Mouse (Mus musculus) midbrain, embryonic 16.5 days (tissue): ENCODE results near the gene Ccl3. TPM values are rescaled to one million over a fixed set of nuclear protein-coding genes. Genes with fewer than 3 reads are reported as not detected.

Source experiments
- ATAC-seq: fragments of 200-750 bp; cut with Nextera tagmentation; 2 replicates; pipeline ENCODE4 v1.8.0; 2017; ENCODE audit warnings: moderate TSS enrichment
- H3K27ac ChIP-seq: fragments of 300-500 bp; sonication (generic); 2 replicates; pipeline ENCODE4 v1.5.1; 2014; ENCODE audit warnings: mild to moderate bottlenecking, low read length, mixed read lengths
- H3K27me3 ChIP-seq: fragments of 300-500 bp; sonication (generic); 2 replicates; pipeline ENCODE4 v1.6.1; 2014; ENCODE audit warnings: low read depth, low read length, mixed read lengths; ENCODE audit not compliant: control insufficient read depth, insufficient read depth
- H3K36me3 ChIP-seq: fragments of 300-500 bp; sonication (generic); 2 replicates; pipeline ENCODE4 v1.6.1; 2014; ENCODE audit warnings: mild to moderate bottlenecking, low read length, moderate library complexity, mixed read lengths; ENCODE audit not compliant: control insufficient read depth, insufficient read depth
- H3K4me1 ChIP-seq: fragments of 300-500 bp; sonication (generic); 2 replicates; pipeline ENCODE4 v1.6.1; 2014; ENCODE audit warnings: mild to moderate bottlenecking, low read length, mixed read lengths; ENCODE audit not compliant: control insufficient read depth, insufficient read depth
- H3K4me2 ChIP-seq: fragments of 300-500 bp; sonication (generic); 2 replicates; pipeline ENCODE4 v1.6.1; 2014; ENCODE audit warnings: mild to moderate bottlenecking, low read length, mixed read lengths
- H3K4me3 ChIP-seq: fragments of 300-500 bp; sonication (generic); 2 replicates; pipeline ENCODE4 v1.5.1; 2014; ENCODE audit warnings: low read depth, mild to moderate bottlenecking, low read length, moderate library complexity, mixed read lengths
- H3K9ac ChIP-seq: fragments of 300-500 bp; sonication (generic); 2 replicates; pipeline ENCODE4 v1.6.1; 2014; ENCODE audit warnings: low read depth, low read length, mixed read lengths
- H3K9me3 ChIP-seq: fragments of 300-500 bp; sonication (generic); replicated peaks from 2 replicates; pipeline ENCODE4 v1.6.1; 2014; ENCODE audit warnings: mild to moderate bottlenecking, low read length, mixed read lengths; ENCODE audit not compliant: control insufficient read depth, poor library complexity, severe bottlenecking
- WGBS: fragments of 180-500 bp; shearing (Covaris S2); extraction: QIAGEN DNeasy Blood & Tissue Kit; methylation state at CpG from one replicate; pipeline ENCODE4 v1.1.7; 2014; 5-methylcytosine and 5-hydroxymethylcytosine counted together
- polyA plus RNA-seq: library from polyadenylated mRNA; unstranded; fragments of >200 nt; fragmentation: Nextera tagmentation; extraction: Ambion mirVana; gene quantifications from 2 replicates; pipeline ENCODE4 v1.2.1, GENCODE M21; 2015

Ccl3 gene
- polyA plus RNA-seq, 1 experiment from 2014 or later = 0.75 TPM

DNA sequence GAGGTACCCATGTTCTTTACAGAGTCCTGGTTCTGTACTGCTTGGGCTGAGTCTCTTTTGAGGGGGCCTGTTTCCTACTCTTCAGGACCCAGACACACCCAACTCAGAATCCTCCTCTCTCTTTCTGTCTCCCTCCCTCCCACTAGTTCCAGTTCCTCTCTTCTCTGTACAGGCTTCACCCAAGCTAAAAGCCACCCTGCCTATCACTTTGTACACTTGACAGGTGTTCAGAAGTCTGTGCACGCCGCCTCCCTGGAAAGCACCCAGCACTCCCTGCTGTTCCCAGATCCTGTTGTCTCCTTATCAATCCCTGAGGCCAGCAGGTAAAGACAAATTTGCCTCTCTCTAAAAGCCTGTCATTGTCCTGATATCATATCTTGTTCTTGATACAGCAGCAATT, 38.3 kb downstream of the Ccl3 start:
- no peaks in the 10 kb centered on the region for H3K4me1 ChIP-seq
- ATAC-seq = no peak
- H3K4me3 ChIP-seq = no peak overlapping the region
- H3K27ac ChIP-seq = no peak overlapping the region
- no peaks in the 10 kb centered on the region for H3K9me3 ChIP-seq
- no peak overlapping the region for H3K9ac ChIP-seq
- no peaks in the 10 kb centered on the region for H3K36me3 ChIP-seq
- H3K27me3 ChIP-seq = no peaks in the 10 kb centered on the region
- H3K4me2 ChIP-seq = no peak overlapping the region
- 77% methylated on average over 2 of the region's 2 CpGs for WGBS

DNA sequence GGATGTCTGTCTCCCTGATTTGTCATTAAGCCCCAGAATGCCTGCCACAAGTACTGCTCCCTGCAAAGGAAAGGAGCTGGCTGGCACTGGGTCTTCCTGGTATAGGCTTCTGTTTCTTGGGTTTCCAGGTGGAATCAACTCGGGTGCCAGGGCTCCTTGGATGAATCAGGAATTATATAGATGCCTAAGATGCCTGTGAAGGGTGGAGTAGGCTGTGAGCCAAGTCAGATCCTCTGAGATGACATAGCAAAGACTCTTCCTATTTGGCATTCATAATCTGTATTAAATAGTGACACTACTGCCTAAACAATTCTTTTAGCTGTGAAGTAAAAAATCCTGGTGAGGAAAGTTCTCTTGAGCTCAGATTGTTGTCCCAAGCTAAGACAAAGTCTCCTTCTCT, 42.8 kb downstream of the Ccl3 start:
- Histone ChIP-seq H3K27me3 (no peaks in the 10 kb centered on the region), H3K4me2 (no peak overlapping the region), H3K9me3 (no peaks in the 10 kb centered on the region), H3K4me1 (no peaks in the 10 kb centered on the region), H3K36me3 (no peaks in the 10 kb centered on the region), H3K27ac (no peak overlapping the region), H3K9ac (no peak overlapping the region), H3K4me3 (no peak overlapping the region)
- no peak for ATAC-seq
- 50% methylated on average over 1 of the region's 1 CpGs for WGBS

DNA sequence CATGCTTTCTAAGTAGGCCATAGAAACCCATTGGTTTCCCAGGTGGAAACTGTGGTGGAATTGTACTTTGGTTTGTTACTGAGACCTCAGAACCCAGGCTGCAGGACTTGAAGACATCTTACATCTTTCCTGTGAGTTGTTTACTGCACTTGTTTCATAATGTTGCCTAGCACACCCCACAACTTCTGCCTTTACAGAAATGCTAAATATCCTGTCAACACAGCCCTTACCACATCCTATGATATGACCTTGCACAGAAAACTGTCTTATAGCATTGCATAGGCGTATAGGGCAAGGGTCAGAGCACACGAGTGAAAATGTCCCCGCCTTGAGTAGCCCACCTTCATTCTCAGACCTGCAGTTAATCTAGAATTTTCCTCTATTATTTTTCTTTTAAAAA, 43.6 kb downstream of the Ccl3 start:
- H3K36me3 ChIP-seq = no peaks in the 10 kb centered on the region
- no peak overlapping the region for H3K4me3 ChIP-seq
- 93% methylated on average over 3 of the region's 3 CpGs for WGBS
- no peak overlapping the region for H3K9ac ChIP-seq
- no peak overlapping the region for H3K27ac ChIP-seq
- H3K4me1 ChIP-seq = no peaks in the 10 kb centered on the region
- no peaks in the 10 kb centered on the region for H3K27me3 ChIP-seq
- H3K9me3 ChIP-seq = no peaks in the 10 kb centered on the region
- ATAC-seq = no peak
- no peak overlapping the region for H3K4me2 ChIP-seq

DNA sequence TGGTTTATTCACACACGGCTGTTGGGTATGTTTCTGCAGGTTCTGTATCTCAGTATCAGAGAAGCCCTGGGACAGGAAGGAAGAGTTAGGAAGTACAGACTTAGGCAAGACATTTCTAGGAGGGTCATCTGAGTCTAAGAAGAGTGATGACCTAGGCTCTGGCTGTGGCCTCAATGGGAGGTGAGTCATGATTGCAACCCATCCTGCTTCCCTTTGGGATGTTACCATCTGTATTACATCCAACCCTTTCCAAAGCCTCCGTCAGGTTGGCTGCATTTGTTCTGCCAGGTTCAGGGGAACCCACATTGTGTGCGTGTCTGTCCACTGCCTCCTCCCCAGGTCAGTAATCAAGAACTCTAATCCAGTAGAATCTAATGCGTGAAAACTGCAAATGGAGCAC, 44.5 kb downstream of the Ccl3 start:
- no peak overlapping the region for H3K9ac ChIP-seq
- H3K27me3 ChIP-seq = no peaks in the 10 kb centered on the region
- H3K4me3 ChIP-seq = no peak overlapping the region
- no peak overlapping the region for H3K27ac ChIP-seq
- 92% methylated on average over 4 of the region's 4 CpGs for WGBS
- no peaks in the 10 kb centered on the region for H3K36me3 ChIP-seq
- no peak for ATAC-seq
- no peak overlapping the region for H3K4me2 ChIP-seq
- H3K4me1 ChIP-seq = no peaks in the 10 kb centered on the region
- no peaks in the 10 kb centered on the region for H3K9me3 ChIP-seq

DNA sequence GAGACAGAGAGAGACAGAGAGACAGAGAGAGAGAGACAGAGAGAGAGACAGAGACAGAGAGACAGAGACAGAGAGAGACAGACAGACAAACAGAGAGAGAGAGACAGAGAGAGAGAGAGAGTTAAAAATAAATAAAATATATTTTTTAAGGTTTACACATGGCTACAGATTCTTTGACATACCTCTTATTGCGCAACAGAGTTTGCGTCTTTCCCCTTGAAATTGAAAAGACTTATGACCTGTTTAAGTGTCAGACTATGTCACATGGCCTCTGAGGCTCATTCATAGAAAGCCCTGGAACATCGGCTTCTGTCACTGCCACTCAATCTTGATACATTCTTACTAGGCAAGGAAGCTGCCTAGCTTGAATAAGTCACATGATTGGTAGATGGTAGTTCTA, 45.8 kb downstream of the Ccl3 start:
- Histone ChIP-seq H3K4me2 (no peak overlapping the region), H3K27ac (no peak overlapping the region)

DNA sequence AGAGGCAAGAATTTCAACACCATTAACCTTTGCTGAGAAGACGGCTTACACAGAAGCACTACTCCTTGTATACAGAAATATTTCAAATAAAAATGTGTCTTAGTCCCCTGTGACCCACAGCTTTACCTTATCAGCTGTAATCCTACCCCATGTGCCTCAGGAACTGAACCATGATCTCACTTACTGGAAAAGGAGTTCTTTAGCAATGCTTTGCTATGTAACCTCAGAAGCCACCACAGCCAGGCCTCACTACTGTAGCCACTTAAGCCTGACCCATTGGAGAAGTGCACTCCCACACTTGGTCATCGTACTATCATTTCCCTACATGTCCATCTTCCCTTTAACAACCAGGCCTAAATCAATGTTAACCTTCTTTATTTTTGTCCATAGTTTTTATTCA, 48.6 kb downstream of the Ccl3 start:
- no peak overlapping the region for H3K4me3 ChIP-seq
- H3K9ac ChIP-seq = no peak overlapping the region
- no peaks in the 10 kb centered on the region for H3K36me3 ChIP-seq
- H3K9me3 ChIP-seq = no peaks in the 10 kb centered on the region
- ATAC-seq = no peak
- H3K4me2 ChIP-seq = no peak overlapping the region
- H3K27ac ChIP-seq = no peak overlapping the region
- H3K27me3 ChIP-seq = no peaks in the 10 kb centered on the region
- no peaks in the 10 kb centered on the region for H3K4me1 ChIP-seq
- WGBS = 90% methylated on average over 2 of the region's 2 CpGs

More for the DNA sequence above, 45.8 kb downstream of the Ccl3 start:
- H3K9me3 ChIP-seq = no peaks in the 10 kb centered on the region
- ATAC-seq = no peak
- WGBS = 95% methylated on average over 3 of the region's 3 CpGs
- no peaks in the 10 kb centered on the region for H3K36me3 ChIP-seq
- H3K27me3 ChIP-seq = no peaks in the 10 kb centered on the region
- no peaks in the 10 kb centered on the region for H3K4me1 ChIP-seq
- H3K4me3 ChIP-seq = no peak overlapping the region
- H3K9ac ChIP-seq = no peak overlapping the region

DNA sequence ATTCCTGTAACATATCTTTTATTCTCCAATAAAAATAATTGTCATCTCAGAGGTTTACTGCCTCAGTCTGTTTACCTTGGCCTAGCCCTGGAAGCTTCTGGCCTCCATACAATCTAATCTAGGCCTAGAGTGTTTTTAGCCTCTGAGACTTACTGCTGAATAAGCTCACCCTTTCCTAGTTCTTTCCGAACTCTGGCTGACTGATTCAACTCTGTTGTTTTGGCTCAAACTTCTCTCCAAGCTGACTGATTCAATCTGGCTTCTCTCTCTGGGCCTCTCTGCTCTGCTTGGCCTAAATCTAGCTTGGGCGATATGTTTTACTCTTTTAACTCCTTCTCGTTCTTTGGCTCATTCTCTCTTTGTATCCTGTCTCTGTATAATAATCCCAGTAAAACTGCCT, 50.2 kb downstream of the Ccl3 start:
- Histone ChIP-seq H3K4me2 (no peak overlapping the region), H3K4me1 (no peaks in the 10 kb centered on the region), H3K9ac (no peak overlapping the region), H3K4me3 (no peak overlapping the region), H3K36me3 (no peaks in the 10 kb centered on the region), H3K27me3 (no peaks in the 10 kb centered on the region), H3K27ac (no peak overlapping the region), H3K9me3 (no peaks in the 10 kb centered on the region)
- WGBS = 90% methylated on average over 3 of the region's 3 CpGs
- ATAC-seq = no peak

DNA sequence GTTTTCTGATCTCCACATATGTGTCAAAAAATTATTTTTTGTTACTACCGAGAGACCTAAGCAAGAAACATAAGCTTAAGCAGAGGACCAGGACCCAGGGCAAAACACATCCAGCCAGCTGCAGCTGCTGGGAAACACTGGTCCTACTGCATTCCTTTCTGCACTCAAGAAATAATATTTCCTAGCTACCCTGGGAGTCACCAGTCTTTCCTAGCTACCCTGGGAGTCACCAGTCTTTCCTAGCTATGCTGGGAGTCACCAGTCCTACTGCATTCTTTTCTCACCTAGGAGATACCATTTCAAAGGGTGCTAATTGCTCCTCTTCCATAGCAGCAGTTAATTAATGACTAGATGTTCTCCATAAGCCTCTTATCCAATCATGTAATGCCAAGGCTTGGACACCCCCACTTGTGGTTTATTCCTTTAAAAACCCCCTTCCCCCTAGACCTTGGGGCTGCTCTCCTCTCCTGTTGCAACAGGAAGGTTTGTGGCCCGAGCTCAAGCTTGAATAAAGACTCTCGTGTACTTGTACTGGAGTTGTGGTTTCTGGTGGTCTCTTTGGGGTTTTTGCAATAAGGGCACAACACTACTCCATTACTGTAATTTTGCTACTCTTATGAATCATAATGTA, 50.8 kb downstream of the Ccl3 start:
- H3K27ac ChIP-seq = no peak overlapping the region
- 88% methylated on average over 3 of the region's 3 CpGs for WGBS
- H3K4me3 ChIP-seq = no peak overlapping the region
- no peak for ATAC-seq
- no peak overlapping the region for H3K4me2 ChIP-seq
- no peaks in the 10 kb centered on the region for H3K27me3 ChIP-seq
- H3K36me3 ChIP-seq = no peaks in the 10 kb centered on the region
- no peaks in the 10 kb centered on the region for H3K9me3 ChIP-seq
- H3K4me1 ChIP-seq = no peaks in the 10 kb centered on the region
- no peak overlapping the region for H3K9ac ChIP-seq
